Mouse (Mus musculus) heart, embryonic 15.5 days (tissue): ENCODE results near the gene Gm6370. TPM values are rescaled to one million over a fixed set of nuclear protein-coding genes. Genes with fewer than 3 reads are reported as not detected.
"Not testable (repeated sequence)": the region's sequence is repeated elsewhere in the genome, so short reads cannot be mapped to it uniquely, and the experiment has no call there.

Experiments used
- ATAC-seq: fragments of 200-750 bp; cut with Nextera tagmentation; replicated peaks from 2 replicates; pipeline ENCODE4 v1.8.0; 2017; ENCODE audit warnings: low read depth, moderate TSS enrichment; ENCODE audit not compliant: insufficient number of reproducible peaks, insufficient read depth, low FRiP score
- H3K27ac ChIP-seq: fragments of 300-500 bp; sonication (generic); 2 replicates; pipeline ENCODE4 v1.5.1; 2015; ENCODE audit warnings: mild to moderate bottlenecking, inconsistent platforms
- H3K27me3 ChIP-seq: fragments of 300-500 bp; sonication (generic); 2 replicates; pipeline ENCODE4 v1.6.1; 2015; ENCODE audit warnings: inconsistent platforms
- H3K36me3 ChIP-seq: fragments of 300-500 bp; sonication (generic); 2 replicates; pipeline ENCODE4 v1.6.1; 2015; ENCODE audit warnings: mild to moderate bottlenecking, inconsistent platforms
- H3K4me1 ChIP-seq: fragments of 300-500 bp; sonication (generic); replicated peaks from 2 replicates; pipeline ENCODE4 v1.6.1; 2015; ENCODE audit warnings: inconsistent platforms
- H3K4me2 ChIP-seq: fragments of 300-500 bp; sonication (generic); 2 replicates; pipeline ENCODE4 v1.6.1; 2015; ENCODE audit warnings: inconsistent platforms, mild to moderate bottlenecking, moderate library complexity
- H3K4me3 ChIP-seq: fragments of 300-500 bp; sonication (generic); 2 replicates; pipeline ENCODE4 v1.5.1; 2015; ENCODE audit warnings: mild to moderate bottlenecking, inconsistent platforms
- H3K9ac ChIP-seq: fragments of 300-500 bp; sonication (generic); 2 replicates; pipeline ENCODE4 v1.6.1; 2015; ENCODE audit warnings: mild to moderate bottlenecking, inconsistent platforms
- H3K9me3 ChIP-seq: fragments of 300-500 bp; sonication (generic); replicated peaks from 2 replicates; pipeline ENCODE4 v1.6.1; 2016; ENCODE audit warnings: inconsistent platforms
- WGBS: fragments of 180-500 bp; shearing (Covaris S2); methylation state at CpG from one replicate; pipeline ENCODE4 v1.1.7; 2015; ENCODE audit warnings: mixed read lengths; 5-methylcytosine and 5-hydroxymethylcytosine counted together
- polyA plus RNA-seq: library from polyadenylated mRNA; unstranded; fragments of >200 nt; fragmentation: Nextera tagmentation; extraction: Ambion mirVana; gene quantifications from 2 replicates; pipeline ENCODE4 v1.2.1, GENCODE M21; 2015

The Gm6370 gene
- polyA plus RNA-seq, 1 experiment from 2014 or later, result not detected

- not testable (repeated sequence) for H3K9ac ChIP-seq, H3K4me1 ChIP-seq, H3K4me3 ChIP-seq, H3K4me2 ChIP-seq, H3K27ac ChIP-seq, ATAC-seq, H3K27me3 ChIP-seq, H3K9me3 ChIP-seq, H3K36me3 ChIP-seq
- WGBS, result 58% methylated on average over 3 of the region's 3 CpGs
Observed at GRCm38 (mm10) chr5:146481665-146482064, 9.5 kb upstream of the Gm6370 start, which contains the start of gene Gm6408. Gm6408 (plus strand) TSS chr5:146481965.

GRCm38 (mm10) chr5:146488959-146489358, 2.2 kb upstream of the Gm6370 start:
- not testable (repeated sequence) for H3K9ac ChIP-seq, H3K4me3 ChIP-seq, H3K4me1 ChIP-seq, H3K27ac ChIP-seq, H3K36me3 ChIP-seq, H3K4me2 ChIP-seq, ATAC-seq, H3K27me3 ChIP-seq, H3K9me3 ChIP-seq
- 10% methylated on average over 3 of the region's 4 CpGs for WGBS

- not testable (repeated sequence) for H3K4me1 ChIP-seq, H3K9me3 ChIP-seq, ATAC-seq, H3K4me2 ChIP-seq, H3K36me3 ChIP-seq, H3K4me3 ChIP-seq, H3K27me3 ChIP-seq, H3K27ac ChIP-seq, H3K9ac ChIP-seq
- WGBS, result no CpG with 5 or more reads among the region's 5 CpGs
Observed at GRCm38 (mm10) chr5:146502099-146502498, 10.9 kb downstream of the Gm6370 start, which contains the start of gene 4930449I24Rik. 4930449I24Rik (plus strand) TSS chr5:146502399.

- not testable (repeated sequence) for H3K36me3 ChIP-seq, H3K4me3 ChIP-seq, H3K9ac ChIP-seq, H3K27me3 ChIP-seq, H3K4me2 ChIP-seq, H3K9me3 ChIP-seq, ATAC-seq, H3K4me1 ChIP-seq, H3K27ac ChIP-seq
- WGBS, result 84% methylated on average over 2 of the region's 5 CpGs
Observed at GRCm38 (mm10) chr5:146513823-146514222, 22.7 kb downstream of the Gm6370 start, which contains the start of gene Gm3402. Gm3402 (plus strand) TSS chr5:146514123.

- not testable (repeated sequence) for H3K27ac ChIP-seq, ATAC-seq, H3K4me3 ChIP-seq, H3K9ac ChIP-seq, H3K9me3 ChIP-seq, H3K36me3 ChIP-seq, H3K4me1 ChIP-seq, H3K4me2 ChIP-seq, H3K27me3 ChIP-seq
- WGBS, result 92% methylated on average over 3 of the region's 3 CpGs
Observed at GRCm38 (mm10) chr5:146525501-146525900, 34.3 kb downstream of the Gm6370 start, which contains the start of gene Gm3404. Gm3404 (plus strand) TSS chr5:146525801.

- H3K9ac ChIP-seq, H3K4me2 ChIP-seq, H3K4me3 ChIP-seq, ATAC-seq, H3K27me3 ChIP-seq, H3K9me3 ChIP-seq, H3K4me1 ChIP-seq, H3K36me3 ChIP-seq, H3K27ac ChIP-seq: not testable (repeated sequence)
- WGBS, result 90% methylated on average over 3 of the region's 3 CpGs
Observed at GRCm38 (mm10) chr5:146537347-146537746, 46.2 kb downstream of the Gm6370 start, which contains the start of gene Gm3409. Gm3409 (plus strand) TSS chr5:146537647.

Other genes starting within 250 kb of the Gm6370 start
- 0.11 and 0.37 TPM in 2 replicates for gene Wasf3, start 106.4 kb upstream of the Gm6370 start, polyA plus RNA-seq
- gene Gm6408, start 9.4 kb upstream of the Gm6370 start, polyA plus RNA-seq, result not detected in 2 replicates
- gene 4930449I24Rik, start 11.0 kb downstream of the Gm6370 start, polyA plus RNA-seq, result not detected in 2 replicates
- gene Gm3402, start 22.8 kb downstream of the Gm6370 start, polyA plus RNA-seq, result not detected in 2 replicates
- gene Gm3404, start 34.4 kb downstream of the Gm6370 start, polyA plus RNA-seq, result not detected in 2 replicates
- not detected in 2 replicates for gene Gm3409, start 46.3 kb downstream of the Gm6370 start, polyA plus RNA-seq
- gene Gm3415, start 64.8 kb downstream of the Gm6370 start, polyA plus RNA-seq, result not detected in 2 replicates
- not detected in 2 replicates for gene Gpr12, start 93.9 kb downstream of the Gm6370 start, polyA plus RNA-seq